7 mouse cellular contexts compared by ENCODE assay signal in the genomic region with DNA sequence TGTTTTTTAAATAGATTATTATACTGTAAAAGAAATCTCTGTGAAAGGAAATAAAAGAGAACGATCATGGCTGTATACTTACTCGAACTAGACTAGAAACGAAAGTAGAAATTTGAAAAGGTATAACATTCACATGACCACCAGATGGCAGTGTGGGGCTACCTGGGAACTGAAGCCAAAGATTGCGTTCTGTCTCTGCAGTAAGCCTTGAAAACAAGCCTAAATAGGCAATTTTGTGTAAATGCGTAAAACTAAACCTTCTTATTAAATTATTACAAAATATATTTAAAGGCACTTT. TPM values are rescaled to one million over a fixed set of nuclear protein-coding genes. Genes with fewer than 3 reads are reported as not detected.
DNase-seq lines count a peak whose midpoint lies in the region; ATAC-seq lines count a peak whose summit lies in the region.

No protein-coding gene starts in this region.

- ATAC-seq in activated CD4-positive, CD25-positive, alpha-beta regulatory T cell, adult 4 months, result peak; percentile 70

- intact Hi-C loops in left cerebral cortex, postnatal 25 days (cut with DNase I), result no loop called here

- peak; percentile 28 to 72 for DNase-seq in cerebellum, postnatal 4 days (ENCODE audit: low spot score in 2 of 2)
- DNase-seq in gastrocnemius, adult 8-10 months (ENCODE audit: low spot score in 2 of 2), result peak; percentile 5 to 11
- DNase-seq in induced T-regulatory cell, adult 2 months (ENCODE audit: low read depth), result peak; percentile 88
- peak; percentile 62 to 76 for DNase-seq in left cerebral cortex, postnatal 25 days (ENCODE audit: low spot score in 2 of 2)
- DNase-seq in mesoderm, embryonic 11.5 days (ENCODE audit: low read depth, low spot score), result peak; percentile 58
- peak; percentile 74 for DNase-seq in right cerebral cortex, postnatal 4 days

RNA-seq across cellular contexts. Expression of a gene that starts 38.5 kb away (rescaled TPM):
- 100 to 1,000 TPM; 350 to 406 TPM for polyA plus RNA-seq in activated CD4-positive, CD25-positive, alpha-beta regulatory T cell, adult 4 months (2017; shearing (Covaris generic))
- total RNA-seq in gastrocnemius, adult 8-10 months (2022), result not detected
- not detected for total RNA-seq in left cerebral cortex, postnatal 25 days (2021)

RNA-seq across cellular contexts. Expression of a gene that starts 51.2 kb away (rescaled TPM):
- polyA plus RNA-seq in activated CD4-positive, CD25-positive, alpha-beta regulatory T cell, adult 4 months (2017; shearing (Covaris generic)), result under 1 TPM in 1 of 2 experiments, not detected in 1; 0.69 TPM
- total RNA-seq in gastrocnemius, adult 8-10 months (2022), result not detected
- not detected for total RNA-seq in left cerebral cortex, postnatal 25 days (2021)

Comparison
In these comparisons a context has a peak if more than half of its experiments do, and no peak if none do; other contexts are left out.
1. Peak in every context shown above with its lines: DNase-seq and ATAC-seq.
2. DNase-seq: peak in every context shown above with its lines; median percentile 88 in induced T-regulatory cell, adult 2 months; 74 in right cerebral cortex, postnatal 4 days; 69 in left cerebral cortex, postnatal 25 days; 58 in mesoderm, embryonic 11.5 days; 50 in cerebellum, postnatal 4 days; 8 in gastrocnemius, adult 8-10 months.